Mouse (Mus musculus) right cerebral cortex, postnatal 36 days (tissue): Measurements from ENCODE around the gene E2f4.
A peak's percentile ranks its signal among the peaks of the same experiment; 100 is the strongest.

Experiments used
- DNase-seq, 2 experiments: peaks; one replicate each; pipeline ENCODE4 v3.0.0; 2022; ENCODE audit warnings: low spot score in 2 of 2, mixed read lengths in 1 of 2

Gene E2f4

DNA sequence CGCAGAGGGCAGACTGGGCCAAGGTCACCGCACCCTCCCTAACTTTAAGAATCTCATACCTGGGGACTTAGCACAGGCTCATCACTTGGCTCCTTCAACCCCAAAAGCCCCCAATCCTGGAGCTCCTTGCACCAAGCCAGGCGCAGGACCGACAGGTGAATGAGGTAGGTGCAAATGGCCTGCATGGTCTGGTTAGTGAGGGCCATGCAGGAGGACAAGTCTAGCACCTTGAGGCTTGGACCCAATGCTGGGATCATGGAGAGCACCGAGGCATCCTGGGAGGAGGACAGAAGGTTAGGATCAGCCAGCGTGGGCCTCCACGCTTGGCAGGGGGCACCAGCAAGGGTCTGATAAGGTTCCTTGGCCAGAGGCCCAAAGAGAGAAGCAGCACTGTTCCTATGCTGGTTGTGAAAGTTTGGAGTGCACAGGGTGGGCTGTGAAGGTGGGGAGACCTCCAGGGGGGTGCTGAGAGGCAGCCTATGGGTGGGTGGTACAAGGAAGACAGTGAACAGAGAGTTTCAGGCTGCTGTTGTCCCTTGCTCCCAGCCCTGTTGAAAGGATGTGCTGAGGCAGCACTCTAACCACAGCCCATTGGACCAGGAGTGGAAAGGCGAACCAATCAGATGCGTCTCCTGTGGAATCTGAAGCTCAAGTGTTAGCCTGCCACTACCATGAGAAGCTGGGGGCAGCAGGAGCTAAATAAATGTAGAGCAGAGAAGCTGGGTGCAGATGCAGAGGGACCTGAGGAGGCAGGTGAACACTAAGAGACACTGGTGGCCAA is 16.3 kb downstream of the E2f4 start:
- no peak for DNase-seq

DNA sequence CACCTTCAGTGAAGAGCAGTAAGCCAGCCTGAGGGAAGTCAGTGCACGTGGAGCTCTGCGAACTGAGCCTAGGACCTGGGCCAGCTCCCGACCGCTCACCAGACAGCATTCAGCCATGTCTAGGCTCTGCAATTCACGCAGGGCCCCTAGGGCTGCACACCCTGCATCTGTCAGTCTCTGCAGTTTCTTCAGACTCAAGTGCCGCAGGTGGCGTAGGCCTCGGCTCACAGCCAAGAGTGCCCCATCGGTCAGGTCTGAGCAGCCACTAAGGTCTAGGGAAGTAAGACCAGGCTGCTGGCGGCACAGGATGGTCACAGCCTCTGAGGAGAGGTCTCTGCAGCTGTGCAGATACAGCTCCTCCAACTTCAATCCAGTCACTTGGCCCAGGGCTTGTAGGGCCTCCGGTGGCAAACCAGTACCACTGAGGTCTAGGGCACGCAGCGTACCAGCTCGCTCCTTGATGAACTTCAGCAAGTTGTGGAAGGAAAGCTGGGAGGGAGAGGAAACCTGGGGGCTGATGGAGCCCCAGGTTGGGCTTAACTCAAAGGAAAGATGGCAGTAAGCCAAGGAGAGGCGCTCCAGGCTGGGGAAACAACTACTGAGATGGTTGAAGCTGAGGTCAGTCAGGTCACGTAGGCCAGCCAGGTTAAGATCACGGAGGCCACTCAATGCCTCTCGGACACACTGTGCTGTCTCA is 17.8 kb downstream of the E2f4 start:
- DNase-seq = no peak

DNA sequence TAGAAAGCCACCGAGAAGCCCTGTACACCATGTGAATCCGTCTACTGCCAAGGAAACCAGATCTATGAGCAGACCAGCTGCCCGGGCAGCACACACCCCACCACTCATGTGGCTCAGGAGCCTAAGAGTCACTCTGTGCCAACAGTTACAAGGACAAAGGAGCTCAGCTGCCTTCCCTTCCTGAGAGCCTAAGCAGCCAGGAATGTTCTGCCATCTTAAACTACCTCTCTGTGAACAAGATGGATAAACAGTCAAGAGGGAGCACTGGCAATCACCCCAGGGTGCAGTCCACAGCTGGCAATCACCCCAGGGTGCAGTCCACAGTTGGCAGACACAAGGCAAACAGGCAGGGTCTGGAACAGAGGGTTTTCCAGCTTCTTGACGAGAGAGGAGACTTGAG is 20.5 kb downstream of the E2f4 start:
- no peak for DNase-seq

DNA sequence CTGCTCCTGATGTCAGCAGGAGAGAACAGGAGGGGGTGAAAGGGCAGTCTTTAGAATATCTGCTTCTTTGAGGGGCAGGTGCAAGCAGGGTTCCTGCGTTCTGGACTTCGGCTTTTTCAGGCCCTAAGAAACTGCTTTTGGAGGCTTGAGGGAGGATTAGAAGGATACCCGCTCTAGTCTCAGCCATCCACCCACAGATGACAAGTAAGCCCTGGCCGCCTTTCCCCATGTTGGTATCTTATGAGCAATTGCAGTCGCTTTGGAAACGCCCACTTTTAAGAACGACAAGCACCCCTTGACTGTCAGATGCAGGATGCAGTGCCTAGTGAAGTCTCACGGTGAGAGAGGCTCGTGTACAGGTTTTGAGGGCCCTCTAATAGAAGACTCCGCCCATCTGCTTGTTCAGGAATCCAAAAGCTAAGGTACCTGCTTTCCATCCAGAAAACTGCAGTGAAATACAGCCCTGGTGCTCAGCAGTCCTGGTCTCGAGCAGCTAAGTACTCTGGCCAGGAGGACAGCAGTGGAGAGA is 21.3 kb downstream of the E2f4 start:
- no peak for DNase-seq

DNA sequence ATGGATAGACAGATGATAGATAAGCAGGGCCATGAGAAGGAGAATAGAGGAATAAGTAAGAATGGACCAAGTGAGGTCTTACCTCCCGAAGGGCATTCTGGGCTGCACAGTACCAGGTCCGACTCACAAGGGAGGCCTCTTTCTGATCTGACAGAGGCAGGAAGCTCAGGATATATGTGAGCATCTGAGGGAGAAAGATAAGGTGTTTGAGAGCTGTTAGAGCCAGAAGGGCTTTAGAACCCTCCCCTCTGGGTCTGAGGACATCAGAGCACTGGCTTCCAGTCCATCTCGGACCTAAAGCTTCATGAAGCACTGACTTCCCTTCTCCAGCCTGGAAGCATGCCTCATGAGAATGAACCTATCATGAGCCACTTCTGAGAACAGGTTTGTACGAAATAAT is 25.7 kb downstream of the E2f4 start:
- no peak for DNase-seq

DNA sequence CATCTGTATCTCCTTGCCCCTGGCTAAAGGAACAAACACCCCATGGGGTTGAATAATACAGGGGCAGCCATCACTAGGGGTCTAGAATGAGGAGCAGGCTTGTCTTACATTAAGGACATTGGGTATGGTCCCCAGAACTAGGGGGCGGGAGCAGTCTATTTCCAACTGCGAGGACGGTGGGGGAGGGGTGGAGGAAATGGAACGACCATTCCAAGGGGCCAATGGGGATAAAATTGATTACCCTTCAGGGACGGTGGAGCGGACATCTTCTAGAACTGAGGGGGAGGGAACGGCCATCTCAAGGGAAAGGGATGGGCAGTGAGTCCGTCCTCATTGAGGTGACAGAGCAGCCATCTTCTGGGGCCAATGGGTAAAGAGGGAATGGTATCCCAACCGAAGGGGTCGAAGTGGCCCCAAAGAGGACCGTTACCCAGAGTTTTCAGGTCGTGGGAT is 28.2 kb downstream of the E2f4 start:
- DNase-seq = no peak

DNA sequence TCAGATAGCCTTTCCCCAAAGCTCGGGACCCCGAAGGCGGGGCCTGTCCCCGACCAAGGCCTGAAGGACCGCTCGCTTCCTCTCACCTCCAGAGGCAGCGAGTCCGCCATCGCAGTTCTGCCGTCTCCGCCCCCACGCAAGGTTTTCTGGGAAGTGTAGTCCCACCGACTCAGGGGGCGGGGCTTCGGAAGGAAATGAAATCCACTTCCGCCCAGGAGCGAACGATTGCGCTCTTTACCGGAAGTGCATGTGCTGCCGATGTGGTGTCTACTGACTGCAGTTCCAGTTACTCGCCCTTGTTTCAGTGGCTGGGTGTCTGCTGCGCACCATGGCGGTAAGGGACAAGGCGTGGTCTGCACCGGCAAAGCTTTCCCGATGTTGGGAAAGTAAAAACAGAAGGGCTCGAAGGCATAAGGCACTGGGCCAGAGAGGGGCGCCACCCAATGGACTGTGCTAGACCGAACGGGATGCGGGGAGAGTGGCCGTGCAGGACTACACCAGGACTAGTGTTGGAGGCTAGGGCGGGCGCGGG is 28.7 kb downstream of the E2f4 start, which contains the start of the genes Lrrc29 and Tmem208:
Gene Lrrc29, minus strand, starts transcription at position 138 of the 532 bp plus-strand sequence.
Gene Tmem208, plus strand, starts transcription at position 214 of the 532 bp plus-strand sequence.
- peak; percentile 94 to 95 for DNase-seq

DNA sequence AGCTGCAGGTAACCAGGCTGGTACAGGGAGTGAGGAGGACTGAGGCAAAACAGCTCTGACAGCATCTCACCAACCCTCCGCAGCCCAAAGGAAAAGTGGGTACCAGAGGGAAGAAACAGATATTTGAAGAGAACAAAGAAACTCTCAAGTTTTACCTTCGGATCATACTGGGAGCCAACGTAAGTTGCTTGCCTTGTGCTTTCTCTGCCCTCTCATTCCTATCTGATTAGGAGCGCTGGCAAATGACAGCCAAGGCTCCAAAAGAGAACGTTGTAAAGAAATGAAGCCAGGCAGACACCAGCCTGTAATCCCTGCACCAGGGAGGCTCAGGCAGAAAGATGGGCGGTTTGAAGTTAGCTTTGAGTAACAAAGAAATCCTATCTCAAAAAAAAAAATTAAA is 29.5 kb downstream of the E2f4 start:
- DNase-seq = no peak

DNA sequence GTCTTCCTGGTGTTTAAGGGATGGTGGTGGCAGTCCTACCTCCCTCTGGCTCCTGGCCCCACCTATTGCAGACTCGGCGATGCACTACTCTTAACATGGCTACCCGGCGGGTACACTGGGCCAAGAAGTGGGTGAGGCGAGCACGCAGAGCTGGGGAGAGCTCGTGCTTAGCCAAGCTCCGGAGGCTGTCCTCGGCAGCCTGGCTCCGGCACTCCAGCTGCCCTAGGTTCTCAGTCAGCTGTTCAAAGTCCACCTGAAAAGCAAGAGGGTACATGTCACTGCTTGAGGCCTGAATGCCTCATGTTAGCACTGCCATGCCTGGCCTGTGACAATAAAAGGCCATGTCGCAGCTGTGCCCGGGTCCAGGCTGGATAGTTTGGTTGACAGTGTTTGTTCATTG is 32.9 kb downstream of the E2f4 start:
- DNase-seq = no peak

DNA sequence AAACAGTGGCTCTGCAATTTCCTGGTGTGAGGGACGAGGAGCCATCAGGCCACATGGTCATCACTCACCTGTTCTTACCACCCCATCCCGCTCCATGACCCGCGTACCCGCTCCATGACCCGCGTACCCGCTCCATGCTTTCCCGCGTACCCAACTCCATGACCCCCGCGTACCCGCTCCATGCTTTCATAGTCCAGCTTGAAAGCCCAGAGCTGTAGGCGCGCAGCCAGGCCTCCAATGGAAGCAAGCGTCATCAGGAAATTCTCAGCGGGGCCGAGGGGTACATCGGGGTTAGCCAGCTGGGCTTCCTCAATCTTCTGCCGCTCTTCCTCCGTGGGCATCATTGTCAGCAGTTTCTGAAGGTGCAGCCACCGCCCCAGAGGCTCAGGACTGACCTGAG is 34.0 kb downstream of the E2f4 start:
- no peak for DNase-seq

DNA sequence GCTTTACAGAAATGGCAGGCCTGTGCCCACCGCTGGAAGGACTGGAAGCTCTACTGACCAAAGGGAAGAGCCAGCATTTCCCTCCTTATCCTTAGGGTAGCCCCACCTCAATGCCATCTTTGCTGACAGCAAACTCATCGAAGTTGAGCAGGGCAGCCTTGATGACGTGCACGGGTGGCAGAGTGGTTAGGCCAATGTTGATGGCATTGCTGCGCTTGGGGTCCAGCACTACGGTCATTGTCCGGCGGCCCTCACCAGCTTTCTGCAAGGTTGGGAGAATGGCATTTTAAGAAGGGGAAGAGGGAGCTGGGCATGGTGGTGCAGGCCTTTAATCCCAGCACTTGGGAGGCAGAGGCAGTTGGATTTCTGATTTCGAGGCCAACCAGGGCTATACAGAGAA is 34.5 kb downstream of the E2f4 start:
- no peak for DNase-seq

DNA sequence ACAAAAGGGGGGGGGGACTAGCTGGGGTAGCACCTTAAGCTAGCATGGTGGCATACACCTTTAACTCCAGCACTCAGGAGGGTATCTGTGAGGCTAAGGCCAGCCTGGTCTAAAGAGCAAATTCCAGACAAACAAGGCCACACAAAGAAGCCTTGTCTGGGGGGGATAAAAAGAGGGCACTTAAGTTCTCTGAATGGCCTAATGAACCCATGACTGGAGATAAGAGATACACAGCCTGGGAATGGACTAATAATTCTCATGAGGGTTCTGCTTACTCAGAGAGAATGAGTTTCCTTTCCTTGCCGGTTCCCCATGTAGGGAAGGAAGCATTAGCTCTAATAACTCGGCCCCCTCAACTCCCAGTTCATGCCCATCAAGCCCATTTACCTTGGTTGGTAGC is 35.1 kb downstream of the E2f4 start:
- DNase-seq = no peak

DNA sequence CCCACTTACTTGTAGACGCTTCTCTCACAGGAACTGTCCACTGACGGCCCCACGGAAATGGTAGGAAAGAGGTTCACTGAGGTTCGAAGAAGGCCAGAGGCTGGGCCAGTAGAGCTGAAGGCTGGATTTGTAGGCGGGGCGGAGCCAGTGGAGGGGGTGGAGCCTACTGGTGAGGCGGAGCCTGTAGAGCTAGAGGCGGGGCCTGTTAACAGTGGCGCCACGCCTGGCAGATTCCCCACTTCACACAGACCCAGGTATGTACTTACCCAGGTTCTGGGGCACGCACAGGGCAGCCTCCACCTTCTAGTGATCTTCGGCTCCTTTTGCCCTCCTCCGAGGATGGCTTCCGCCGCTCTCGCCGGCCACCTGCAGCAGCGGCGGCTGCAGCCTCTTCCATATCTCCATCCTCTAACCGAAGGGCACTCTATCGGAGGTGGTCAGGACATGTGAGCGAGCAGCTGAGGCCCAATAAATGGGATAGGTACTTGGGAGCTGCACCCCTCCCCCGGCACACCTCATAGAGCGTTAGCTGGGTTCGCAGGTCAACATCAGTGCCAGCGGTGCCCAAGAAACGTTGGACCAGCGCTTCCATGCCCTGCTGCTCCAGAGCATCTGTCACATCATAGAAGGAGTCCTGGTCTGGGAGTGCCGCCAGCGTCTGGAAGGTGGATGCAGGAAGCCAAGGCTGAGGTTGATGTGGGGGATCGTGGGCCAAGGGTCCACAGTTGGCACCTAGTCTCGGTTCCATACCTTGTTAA is 39.1 kb downstream of the E2f4 start:
- no peak for DNase-seq

DNA sequence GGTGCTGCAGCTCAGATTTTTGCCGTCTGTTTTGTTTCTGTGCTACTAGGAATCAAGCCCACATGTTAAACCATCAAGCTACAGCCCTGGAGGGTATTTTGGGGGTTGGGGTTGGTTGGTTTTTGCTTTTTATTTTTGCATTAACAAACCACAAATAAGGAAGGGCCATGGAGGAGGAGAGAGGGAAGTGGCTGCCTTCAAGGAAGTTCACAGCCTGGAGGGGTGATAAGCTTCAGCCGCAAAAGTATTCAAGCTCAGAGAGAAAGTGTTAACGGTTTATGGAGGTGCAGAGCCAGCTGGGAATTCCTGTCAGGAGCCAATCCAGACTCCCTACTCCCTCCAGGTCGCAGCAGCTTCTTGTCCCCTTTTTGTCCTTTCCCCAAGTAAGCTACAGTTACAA is 41.5 kb downstream of the E2f4 start:
- DNase-seq = no peak

DNA sequence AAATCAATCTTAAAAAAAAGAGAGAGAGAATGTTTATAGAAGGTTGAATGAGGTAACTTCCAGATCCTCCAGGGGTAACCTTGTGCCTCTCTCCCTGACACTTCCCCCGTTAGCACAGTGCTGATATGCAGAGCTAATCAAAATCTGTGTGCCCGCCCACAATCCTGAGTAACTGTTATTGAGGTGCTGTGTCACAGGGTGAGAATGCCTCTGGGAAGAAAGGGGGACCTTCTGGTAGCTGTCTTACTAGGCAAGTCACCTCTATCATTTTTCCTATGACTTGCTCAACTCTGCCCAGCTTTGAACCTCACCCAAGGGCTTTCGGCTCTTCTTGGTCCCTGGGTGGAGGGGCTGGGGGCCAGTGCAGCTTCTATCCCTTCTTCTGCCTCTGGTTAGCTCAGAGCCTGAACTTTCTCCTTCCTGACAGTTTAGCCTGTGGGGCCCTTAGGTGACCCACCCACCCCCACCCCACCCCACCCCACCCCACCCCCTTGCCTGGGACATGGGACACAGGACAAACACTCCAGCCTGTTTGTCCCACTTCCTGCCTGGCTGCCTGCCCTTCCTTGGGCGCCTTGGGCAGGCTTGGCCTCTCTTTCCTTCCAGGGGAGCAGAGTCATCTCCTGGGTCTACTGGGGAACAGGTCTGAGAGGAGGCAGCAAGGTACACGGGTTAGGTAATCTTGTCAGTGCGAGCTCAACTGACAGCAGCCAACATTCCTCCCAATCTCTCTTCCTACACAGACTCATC is 42.6 kb downstream of the E2f4 start:
- DNase-seq = no peak

DNA sequence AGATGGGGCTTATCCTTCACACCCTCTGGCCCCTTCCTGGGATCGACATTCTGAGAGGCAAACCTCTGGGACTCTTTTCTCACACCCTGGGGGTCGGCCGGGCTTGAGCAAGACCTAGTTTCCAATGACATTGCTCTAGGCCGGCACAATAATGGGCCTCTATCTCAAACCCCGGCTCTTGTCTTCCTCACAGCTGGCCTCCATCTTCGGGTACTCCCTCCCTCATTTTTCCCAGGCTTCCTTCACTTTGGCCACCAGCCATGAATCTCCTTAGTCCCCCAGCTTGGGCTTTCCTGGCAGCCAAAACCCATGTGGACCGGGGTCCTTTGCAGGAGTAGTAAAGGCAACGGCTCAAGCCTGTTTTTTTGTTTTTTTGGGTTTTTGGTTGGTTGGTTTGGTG is 43.9 kb downstream of the E2f4 start:
- no peak for DNase-seq

DNA sequence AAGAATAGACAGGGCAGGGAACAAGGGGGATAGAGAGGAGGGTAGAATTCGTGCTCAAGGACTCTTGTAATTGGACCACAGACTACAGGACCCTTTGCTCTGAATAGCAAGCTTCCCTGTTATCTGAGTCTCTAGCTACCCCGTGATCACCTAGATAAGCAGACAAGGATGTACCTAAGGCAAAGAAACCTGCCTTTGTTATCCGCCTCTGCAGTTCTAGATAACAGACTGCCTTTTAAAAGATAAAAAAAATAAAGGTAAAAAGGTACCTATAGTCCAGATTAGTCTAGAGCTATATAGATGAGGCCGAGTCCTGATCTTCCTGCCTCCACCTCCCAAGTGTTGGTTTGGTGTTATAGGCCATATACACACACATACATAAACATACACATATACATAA is 45.3 kb downstream of the E2f4 start:
- DNase-seq = no peak

DNA sequence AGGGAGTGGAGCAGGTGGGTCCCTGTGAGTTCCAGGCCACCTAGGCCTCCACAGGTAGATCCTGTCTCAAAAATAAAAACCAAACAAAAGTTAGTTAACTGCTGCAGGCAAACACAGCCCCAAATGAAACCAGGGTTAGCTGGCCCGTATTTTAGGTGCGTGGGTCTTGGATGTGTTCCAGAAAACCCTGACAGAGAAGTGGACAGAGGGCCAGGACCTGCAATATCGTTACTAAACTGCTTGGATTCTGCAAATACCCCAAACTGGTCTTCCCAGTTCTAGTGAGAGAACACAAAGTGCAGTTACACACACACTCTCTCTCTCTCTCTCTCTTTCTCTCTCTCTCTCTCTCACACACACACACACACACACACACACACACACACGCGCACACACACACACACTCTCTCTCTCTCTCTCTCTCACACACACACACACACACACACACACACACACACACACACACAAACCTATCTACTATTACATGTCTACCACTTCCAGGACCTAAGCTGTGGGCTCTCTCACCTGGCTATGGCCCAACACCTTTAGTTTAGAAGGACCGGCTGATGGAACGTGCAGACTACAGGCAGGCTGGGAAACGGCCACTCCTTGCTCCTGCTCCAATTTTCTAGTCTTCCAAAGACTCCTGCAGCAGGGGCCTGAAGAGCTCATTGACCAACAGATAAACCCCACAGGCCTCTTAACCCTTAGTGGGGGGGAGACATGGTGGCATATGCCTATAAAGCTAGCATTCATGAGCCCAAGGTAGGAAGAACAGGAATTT is 46.5 kb downstream of the E2f4 start:
- DNase-seq = no peak

DNA sequence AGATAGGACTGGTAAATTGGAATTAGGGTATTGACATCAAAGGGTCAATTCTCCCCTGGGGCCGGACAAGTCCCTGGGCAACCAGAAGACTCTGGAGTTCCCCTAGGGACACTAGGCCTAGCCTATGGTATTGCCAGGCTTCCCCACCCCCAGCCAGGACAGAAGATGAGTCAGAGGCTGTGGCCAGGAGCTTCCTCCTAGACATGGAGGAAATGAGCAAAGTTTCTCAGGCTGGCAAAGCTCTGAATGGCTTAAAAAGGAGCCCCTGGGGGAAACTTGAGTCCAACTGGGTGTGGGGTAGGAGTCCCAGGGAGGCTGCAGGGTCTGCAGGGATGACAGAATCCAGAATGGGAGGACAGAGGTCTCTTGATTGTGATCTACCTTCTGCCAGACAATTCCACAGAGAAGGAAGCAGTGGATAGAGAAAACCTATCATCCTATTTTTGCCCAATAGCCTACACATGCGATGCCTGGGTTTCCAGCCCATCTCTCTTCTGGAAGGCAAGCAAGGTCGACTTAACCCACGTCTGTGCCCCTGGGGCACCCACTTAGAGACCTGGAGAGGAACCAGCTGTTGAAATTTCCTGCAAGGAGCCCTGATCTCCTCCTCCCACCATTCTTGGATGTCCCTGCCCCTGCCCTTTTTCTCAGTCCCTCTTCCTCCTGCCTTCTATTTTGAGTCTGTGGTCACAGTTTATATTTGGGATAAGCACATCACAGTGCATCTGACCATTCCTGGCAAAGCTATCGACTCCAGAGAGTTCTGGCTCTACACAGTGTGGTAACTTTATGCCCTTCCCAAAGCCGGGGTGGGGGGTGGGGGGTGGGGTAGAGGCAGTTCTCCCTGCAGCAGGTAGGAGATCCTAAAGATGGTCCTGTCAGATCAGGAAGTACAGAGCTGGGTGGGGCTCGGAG is 47.9 kb downstream of the E2f4 start:
- DNase-seq = no peak
